Mouse (Mus musculus): Measurements from ENCODE around the gene 4930426L09Rik.

- TF ChIP-seq CTCF (IDR thresholded peaks at IDR 0.05) (no peak), EP300 (IDR thresholded peaks at IDR 0.05; ENCODE audit: insufficient read depth, low read depth, low read length) (no peak), POLR2A (IDR thresholded peaks at IDR 0.05; ENCODE audit: insufficient read depth, low read depth, low read length) (no peak)
Measured at GRCm38 (mm10) chr2:19011443-19011842, 13.3 kb downstream of the 4930426L09Rik start.

Measured in heart, adult 2 months (tissue).